9 mouse cellular contexts compared by ENCODE assay signal in genomic region chr15:74156121-74157051, GRCm38 (mm10).
A peak's percentile ranks its signal among the peaks of the same experiment; 100 is the strongest.
DNase-seq lines count a peak whose midpoint lies in the region; ATAC-seq and TF ChIP-seq lines count a peak whose summit lies in the region.
"Had no signal": no experiment of that assay in that cellular context is flagged by ENCODE, and none has a peak within 500 bp of the region (broad histone marks: within the 10 kb centered on the region; RNA-seq: fewer than 3 reads in every experiment).

No protein-coding gene starts in this region.

- no peaks in the 10 kb centered on the region for H3K36me3 ChIP-seq in kidney, embryonic 14.5 days (ENCODE audit: control insufficient read depth, insufficient read depth, low read length)
- H3K36me3 ChIP-seq in forebrain, embryonic 15.5 days, result no peaks in the 10 kb centered on the region
- no peaks in the 10 kb centered on the region for H3K36me3 ChIP-seq in midbrain, embryonic 15.5 days (replicated peaks)
- H3K36me3 ChIP-seq in lung, postnatal 0 days (ENCODE audit: insufficient read depth, low read length), result no peaks in the 10 kb centered on the region
- H3K36me3 ChIP-seq: embryonic facial prominence, embryonic 15.5 days had no signal

- H3K4me1 ChIP-seq in kidney, embryonic 14.5 days (ENCODE audit: control insufficient read depth, insufficient read depth, low read length), result 0 out of 2 replicates have a peak, but pooled peaks cover 4% of the 10 kb centered on the region
- peaks cover 41% of the 10 kb centered on the region for H3K4me1 ChIP-seq in forebrain, embryonic 15.5 days
- peaks cover 30% of the 10 kb centered on the region for H3K4me1 ChIP-seq in midbrain, embryonic 15.5 days
- H3K4me1 ChIP-seq in lung, postnatal 0 days (ENCODE audit: insufficient read depth, low read depth, low read length), result no peaks in the 10 kb centered on the region
- H3K4me1 ChIP-seq: embryonic facial prominence, embryonic 15.5 days had no signal

- ATAC-seq in kidney, embryonic 14.5 days (ENCODE audit: low FRiP score, low TSS enrichment), result peak; percentile 82
- ATAC-seq in forebrain, embryonic 15.5 days (replicated peaks), result peak; percentile 14; the same call in 1 of the 2 replicates
- peak; percentile 21 for ATAC-seq in midbrain, embryonic 15.5 days (replicated peaks)
- no peak for ATAC-seq in lung, postnatal 0 days

- H3K4me3 ChIP-seq in kidney, embryonic 14.5 days (ENCODE audit: low read length), result no peak overlapping the region
- no peak overlapping the region for H3K4me3 ChIP-seq in forebrain, embryonic 15.5 days
- H3K4me3 ChIP-seq in midbrain, embryonic 15.5 days, result no peak overlapping the region
- no peak overlapping the region for H3K4me3 ChIP-seq in lung, postnatal 0 days (ENCODE audit: low read depth, low read length)
- H3K4me3 ChIP-seq: embryonic facial prominence, embryonic 15.5 days had no signal

- no peaks in the 10 kb centered on the region for H3K9me3 ChIP-seq in kidney, embryonic 14.5 days (ENCODE audit: control insufficient read depth, low read length)
- no peaks in the 10 kb centered on the region for H3K9me3 ChIP-seq in forebrain, embryonic 15.5 days
- no peaks in the 10 kb centered on the region for H3K9me3 ChIP-seq in midbrain, embryonic 15.5 days
- no peaks in the 10 kb centered on the region for H3K9me3 ChIP-seq in lung, postnatal 0 days (ENCODE audit: low read length)
- H3K9me3 ChIP-seq: embryonic facial prominence, embryonic 15.5 days had no signal

- no peak for DNase-seq in kidney, adult 18-20 months
- peak; percentile 75 to 80 for DNase-seq in cerebellum, postnatal 10 days
- DNase-seq in thymus, adult 18-20 months, result no peak
- no peak for DNase-seq in lung, postnatal 0 days (ENCODE audit: low spot score)
- no peak for DNase-seq in frontal cortex, postnatal 14 days (ENCODE audit: low spot score in 2 of 2)

- no peak for TF ChIP-seq EP300 in lung, postnatal 0 days (IDR thresholded peaks at IDR 0.05)

- H3K9ac ChIP-seq in kidney, embryonic 14.5 days (ENCODE audit: low read depth, low read length), result no peak overlapping the region
- H3K9ac ChIP-seq in forebrain, embryonic 15.5 days (replicated peaks), result no peak overlapping the region
- no peak overlapping the region for H3K9ac ChIP-seq in midbrain, embryonic 15.5 days
- no peak overlapping the region for H3K9ac ChIP-seq in lung, postnatal 0 days (replicated peaks; ENCODE audit: low read depth)
- H3K9ac ChIP-seq: embryonic facial prominence, embryonic 15.5 days had no signal

- H3K27me3 ChIP-seq in kidney, embryonic 14.5 days (ENCODE audit: control insufficient read depth, insufficient read depth, low read length), result peaks cover 74% of the 10 kb centered on the region
- H3K27me3 ChIP-seq in forebrain, embryonic 15.5 days, result no peaks in the 10 kb centered on the region
- no peaks in the 10 kb centered on the region for H3K27me3 ChIP-seq in midbrain, embryonic 15.5 days (replicated peaks)
- no peaks in the 10 kb centered on the region for H3K27me3 ChIP-seq in lung, postnatal 0 days (replicated peaks; ENCODE audit: insufficient read depth, low read length)
- H3K27me3 ChIP-seq: embryonic facial prominence, embryonic 15.5 days had no signal

- H3K4me2 ChIP-seq in kidney, embryonic 14.5 days (replicated peaks; ENCODE audit: low read depth, low read length), result no peak overlapping the region
- no peak overlapping the region for H3K4me2 ChIP-seq in forebrain, embryonic 15.5 days (replicated peaks)
- no peak overlapping the region for H3K4me2 ChIP-seq in midbrain, embryonic 15.5 days
- H3K4me2 ChIP-seq in lung, postnatal 0 days (replicated peaks; ENCODE audit: low read depth, low read length), result no peak overlapping the region
- H3K4me2 ChIP-seq: embryonic facial prominence, embryonic 15.5 days had no signal

- WGBS in kidney, embryonic 14.5 days, result 15% methylated on average over 18 of the region's 18 CpGs
- WGBS in forebrain, embryonic 15.5 days, result 20% methylated on average over 18 of the region's 18 CpGs
- 18% methylated on average over 18 of the region's 18 CpGs for WGBS in midbrain, embryonic 15.5 days
- WGBS in lung, postnatal 0 days, result 14% methylated on average over 18 of the region's 18 CpGs

- no peak overlapping the region for H3K27ac ChIP-seq in kidney, embryonic 14.5 days (ENCODE audit: low read depth, low read length)
- H3K27ac ChIP-seq in forebrain, embryonic 15.5 days (replicated peaks), result peak overlapping the region; percentile 46; the same call in 1 of the 2 replicates
- peak overlapping the region; percentile 66 for H3K27ac ChIP-seq in midbrain, embryonic 15.5 days
- no peak overlapping the region for H3K27ac ChIP-seq in lung, postnatal 0 days (ENCODE audit: low read length)
- H3K27ac ChIP-seq: embryonic facial prominence, embryonic 15.5 days had no signal

- TF ChIP-seq CTCF in lung, postnatal 0 days (IDR thresholded peaks at IDR 0.05), result no peak

Comparison
In these comparisons a context has a peak if more than half of its experiments do, and no peak if none do; other contexts are left out.
1. H3K27ac ChIP-seq: peak in forebrain, embryonic 15.5 days (single experiment) and midbrain, embryonic 15.5 days (single experiment); none in kidney, embryonic 14.5 days (single experiment) and lung, postnatal 0 days (single experiment).
2. DNase-seq: peak in cerebellum, postnatal 10 days (2 of 2); none in kidney, adult 18-20 months (single experiment), thymus, adult 18-20 months (0 of 2), lung, postnatal 0 days (single experiment) and frontal cortex, postnatal 14 days (0 of 2).